Mouse (Mus musculus) forebrain, embryonic 13.5 days (tissue): Measurements from ENCODE around the gene Snw1. TPM values are rescaled to one million over a fixed set of nuclear protein-coding genes. Genes with fewer than 3 reads are reported as not detected.
A peak's percentile ranks its signal among the peaks of the same experiment; 100 is the strongest.

ENCODE experiments used
- microRNA-seq: library from miRNA; unstranded; fragments of <30 nt; microRNA quantifications from one replicate; pipeline ENCODE4, GENCODE M21; 2016
- polyA plus RNA-seq: library from polyadenylated mRNA; unstranded; fragments of >200 nt; fragmentation: Nextera tagmentation; extraction: Ambion mirVana; gene quantifications from 2 replicates; pipeline ENCODE4 v1.2.1, GENCODE M21; 2015

The Snw1 gene
- polyA plus RNA-seq, 1 experiment from 2014 or later, result 151 TPM

Small RNAs within 50 kb of the gene (microRNA-seq; reads per million reads assigned to microRNA genes)
- gene Mir3068, result 31.4 reads per million, percentile 37 among the genes with 10 or more reads in this experiment

Other genes starting within 250 kb of the Snw1 start
- gene Noxred1, start 233.5 kb downstream of the Snw1 start, polyA plus RNA-seq, result 1.5 and 1.6 TPM in 2 replicates
- 68.8 and 73.3 TPM in 2 replicates for gene Vipas39, start 206.0 kb downstream of the Snw1 start, polyA plus RNA-seq
- 216 and 228 TPM in 2 replicates for gene Ahsa1, start 205.8 kb downstream of the Snw1 start, polyA plus RNA-seq
- gene Ism2, start 172.6 kb downstream of the Snw1 start, polyA plus RNA-seq, result 1.5 and 2.6 TPM in 2 replicates
- gene Sptlc2, start 83.9 kb downstream of the Snw1 start, polyA plus RNA-seq, result 50.1 and 50.6 TPM in 2 replicates
- gene Slirp, start 28.4 kb downstream of the Snw1 start, polyA plus RNA-seq, result 327 and 345 TPM in 2 replicates
- gene Alkbh1, start 28.3 kb downstream of the Snw1 start, polyA plus RNA-seq, result 47.2 and 56.5 TPM in 2 replicates
- gene Gm5788, start 22.4 kb upstream of the Snw1 start, polyA plus RNA-seq, result not detected in 2 replicates
- gene Gm8300, start 42.0 kb upstream of the Snw1 start, polyA plus RNA-seq, result not detected in 2 replicates
- not detected in 2 replicates for gene Oog1, start 130.4 kb upstream of the Snw1 start, polyA plus RNA-seq
- not detected in 2 replicates for gene Gm4027, start 146.6 kb upstream of the Snw1 start, polyA plus RNA-seq
- not detected in 2 replicates for gene Gm16381, start 172.3 kb upstream of the Snw1 start, polyA plus RNA-seq